Mouse (Mus musculus) CH12.LX (cell line): ENCODE measurements at regions not wholly inside any gene's neighbourhood (a gene's known extent, or its start where the extent isn't known, plus 50 kb on each side); places are given as distances from the start of the nearest gene placed in this dataset.

Experiments used
- DNase-seq: peaks from one replicate; pipeline ENCODE4 v3.0.0-alpha.2; 2013; ENCODE audit errors: extremely low read depth
- H3K27ac ChIP-seq: 2 replicates; pipeline ENCODE4 v1.5.1; 2012; ENCODE audit warnings: low read depth, mild to moderate bottlenecking, control low read depth, moderate library complexity; ENCODE audit not compliant: insufficient read depth
- H3K27me3 ChIP-seq: replicated peaks from 2 replicates; pipeline ENCODE3; 2012; ENCODE audit warnings: inconsistent platforms
- H3K36me3 ChIP-seq, 2 experiments: replicated peaks in 1 of 2; 2 replicates each; pipeline versions ENCODE3 to v1.6.1; 2012; ENCODE audit warnings: inconsistent platforms in 1 of 2, low read length in 1 of 2, mild to moderate bottlenecking in 1 of 2, mixed read lengths in 1 of 2, moderate library complexity in 1 of 2; ENCODE audit not compliant: control insufficient read depth in 1 of 2, insufficient read depth in 1 of 2
- H3K4me1 ChIP-seq, 2 experiments: 2 replicates each; pipeline ENCODE4 v1.6.1; 2012; ENCODE audit warnings: inconsistent platforms in 1 of 2, moderate library complexity in 1 of 2; ENCODE audit not compliant: insufficient read depth in 2 of 2, control insufficient read depth in 1 of 2
- H3K4me2 ChIP-seq: 2 replicates; pipeline ENCODE4 v1.6.1; 2012; ENCODE audit warnings: low read depth, mild to moderate bottlenecking, control low read depth; ENCODE audit not compliant: poor library complexity, insufficient read depth, severe bottlenecking
- H3K4me3 ChIP-seq, 3 experiments: fragments of 150-350 bp in 1 of 3; sonication (generic) in 1 of 3; replicated peaks in 1 of 3; 2 replicates each; pipeline versions ENCODE3 to v1.5.1; 2011 to 2012; ENCODE audit warnings: low read depth in 2 of 3, low read length in 2 of 3, mild to moderate bottlenecking in 2 of 3, moderate library complexity in 2 of 3, control low read depth in 1 of 3, improper control_type of control experiment in 1 of 3, inconsistent platforms in 1 of 3, mixed read lengths in 1 of 3; ENCODE audit not compliant: poor library complexity in 1 of 3
- H3K79me2 ChIP-seq: replicated peaks from 2 replicates; pipeline ENCODE4 v1.6.1; 2012; ENCODE audit warnings: mild to moderate bottlenecking, moderate library complexity; ENCODE audit not compliant: control insufficient read depth, poor library complexity, insufficient read depth, severe bottlenecking; ENCODE audit errors: extremely low read depth
- H3K9ac ChIP-seq: 2 replicates; pipeline ENCODE4 v1.6.1; 2012; ENCODE audit warnings: low read depth, mild to moderate bottlenecking, control low read depth, moderate library complexity; ENCODE audit not compliant: insufficient read depth
- H3K9me3 ChIP-seq: replicated peaks from 2 replicates; pipeline ENCODE3; 2012; ENCODE audit warnings: low read length, inconsistent platforms, mixed read lengths
- CHD2 ChIP-seq: IDR thresholded peaks from 2 replicates; pipeline ENCODE4 v1.6.1; 2011; ENCODE audit warnings: low read length, improper control_type of control experiment
- CTCF ChIP-seq, 2 experiments: IDR thresholded peaks in 1 of 2; conservative IDR thresholded peaks in 1 of 2; 2 replicates each; pipeline ENCODE4 v1.5.1; 2011 to 2012; ENCODE audit warnings: low read depth in 2 of 2, low read length in 2 of 2, improper control_type of control experiment in 1 of 2, inconsistent platforms in 1 of 2, mild to moderate bottlenecking in 1 of 2, moderate library complexity in 1 of 2
- ELF1 ChIP-seq: IDR thresholded peaks from 2 replicates; pipeline ENCODE4 v1.6.1; 2014; ENCODE audit warnings: low read depth, mild to moderate bottlenecking, inconsistent platforms, low read length, improper control_type of control experiment
- GABPA ChIP-seq: IDR thresholded peaks from 2 replicates; pipeline ENCODE4 v1.6.1; 2012; ENCODE audit warnings: low read depth, low read length, improper control_type of control experiment, inconsistent platforms; ENCODE audit not compliant: insufficient replicate concordance
- HCFC1 ChIP-seq: IDR thresholded peaks from 2 replicates; pipeline ENCODE4 v1.6.1; 2012; ENCODE audit warnings: low read depth, mild to moderate bottlenecking, inconsistent platforms, low read length, improper control_type of control experiment
- IRF4 ChIP-seq: IDR thresholded peaks from 2 replicates; pipeline ENCODE4 v1.6.1; 2014; ENCODE audit warnings: low read depth, mild to moderate bottlenecking, inconsistent platforms, low read length, improper control_type of control experiment
- JUN ChIP-seq: IDR thresholded peaks from 2 replicates; pipeline ENCODE4 v1.6.1; 2011; ENCODE audit warnings: low read depth, mild to moderate bottlenecking, low read length, improper control_type of control experiment, moderate library complexity; ENCODE audit not compliant: insufficient read depth
- JUND ChIP-seq: conservative IDR thresholded peaks from 2 replicates; pipeline ENCODE4 v1.6.1; 2011; ENCODE audit warnings: low read depth, low read length, improper control_type of control experiment
- MAFK ChIP-seq: IDR thresholded peaks from 2 replicates; pipeline ENCODE4 v1.6.1; 2011; ENCODE audit warnings: low read length, improper control_type of control experiment; ENCODE audit not compliant: insufficient replicate concordance
- MAX ChIP-seq: IDR thresholded peaks from 2 replicates; pipeline ENCODE4 v1.6.1; 2011; ENCODE audit warnings: low read length, improper control_type of control experiment
- MAZ ChIP-seq: IDR thresholded peaks from 2 replicates; pipeline ENCODE4 v1.6.1; 2012; ENCODE audit warnings: low read depth, mild to moderate bottlenecking, inconsistent platforms, low read length, improper control_type of control experiment, moderate library complexity
- MEF2A ChIP-seq: IDR thresholded peaks from 2 replicates; pipeline ENCODE4 v1.6.1; 2014; ENCODE audit warnings: low read depth, mild to moderate bottlenecking, inconsistent platforms, low read length, improper control_type of control experiment, borderline replicate concordance
- MXI1 ChIP-seq: IDR thresholded peaks from 2 replicates; pipeline ENCODE4 v1.6.1; 2011; ENCODE audit warnings: mild to moderate bottlenecking, low read depth, low read length, improper control_type of control experiment
- MYC ChIP-seq: IDR thresholded peaks from 2 replicates; pipeline ENCODE4 v1.6.1; 2011; ENCODE audit warnings: low read depth, mild to moderate bottlenecking, improper control_type of control experiment, low read length
- NELFE ChIP-seq: IDR thresholded peaks from 2 replicates; pipeline ENCODE4 v1.6.1; 2011; ENCODE audit warnings: low read depth, low read length, improper control_type of control experiment
- NRF1 ChIP-seq: IDR thresholded peaks from 2 replicates; pipeline ENCODE4 v1.6.1; 2014; ENCODE audit warnings: low read depth, mild to moderate bottlenecking, inconsistent platforms, low read length, improper control_type of control experiment, moderate library complexity
- RAD21 ChIP-seq: IDR thresholded peaks from 2 replicates; pipeline ENCODE4 v1.6.1; 2011; ENCODE audit warnings: low read depth, mild to moderate bottlenecking, low read length, improper control_type of control experiment, moderate library complexity
- RCOR1 ChIP-seq: conservative IDR thresholded peaks from 2 replicates; pipeline ENCODE4 v1.6.1; 2012; ENCODE audit warnings: low read depth, mild to moderate bottlenecking, inconsistent platforms, low read length, improper control_type of control experiment
- SIN3A ChIP-seq: IDR thresholded peaks from 2 replicates; pipeline ENCODE4 v1.6.1; 2012; ENCODE audit warnings: low read length, improper control_type of control experiment, inconsistent platforms
- TBP ChIP-seq: conservative IDR thresholded peaks from 2 replicates; pipeline ENCODE4 v1.6.1; 2011; ENCODE audit warnings: low read depth, low read length, improper control_type of control experiment
- USF1 ChIP-seq: IDR thresholded peaks from 2 replicates; pipeline ENCODE4 v1.6.1; 2014; ENCODE audit warnings: low read depth, mild to moderate bottlenecking, inconsistent platforms, low read length, improper control_type of control experiment
- ZC3H11A ChIP-seq: IDR thresholded peaks from 2 replicates; pipeline ENCODE4 v1.6.1; 2012; ENCODE audit warnings: low read depth, mild to moderate bottlenecking, inconsistent platforms, low read length, improper control_type of control experiment
- ZKSCAN1 ChIP-seq: IDR thresholded peaks from 2 replicates; pipeline ENCODE4 v1.6.1; 2012; ENCODE audit warnings: low read depth, inconsistent platforms, low read length, improper control_type of control experiment, borderline replicate concordance
- dilution Hi-C: fragments of 300-500 bp; cut with MboI; formaldehyde crosslinking; loops from 2 replicates; pipeline ENCODE4 v1.14.3; 2020; ENCODE audit warnings: low sequenced_read_pairs; ENCODE audit not compliant: extremely low pct_unique_long_range_greater_than_20kb, extremely low pct_ligation_motif_present
- in situ Hi-C: fragments of 300-500 bp; cut with MboI; formaldehyde crosslinking; loops from 3 replicates; pipeline ENCODE4 v1.14.3; 2019; ENCODE audit warnings: low sequenced_read_pairs, low pct_ligation_motif_present, low pct_unique_long_range_greater_than_20kb, mixed read lengths

DNA sequence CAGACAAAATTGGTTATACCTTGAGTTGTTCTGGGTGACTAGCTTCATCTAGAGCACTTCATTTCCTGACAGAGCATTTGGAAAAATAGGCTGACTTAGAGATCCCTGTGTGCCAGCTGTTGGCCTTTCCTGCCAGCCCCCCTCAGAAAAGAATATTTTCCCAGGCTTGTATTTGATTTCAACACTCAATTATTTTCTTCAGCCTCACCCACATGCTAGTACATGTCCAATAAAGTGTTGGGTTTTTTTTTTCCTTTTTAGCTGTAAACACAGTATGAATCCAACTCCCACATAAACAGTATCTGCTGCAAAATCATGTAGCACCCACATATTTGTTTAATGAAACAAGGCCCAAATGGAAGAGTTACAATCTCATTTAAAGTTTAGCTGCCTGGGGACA is 256.8 kb upstream of the Acvr2a start:
- no peaks in the 10 kb centered on the region for H3K27me3 ChIP-seq
- no peak for TF ChIP-seq NRF1
- no peak for TF ChIP-seq GABPA
- TF ChIP-seq MEF2A = no peak
- no peak for TF ChIP-seq NELFE
- no peak for TF ChIP-seq IRF4
- TF ChIP-seq MAZ = no peak
- TF ChIP-seq RCOR1 = no peak
- no peak for TF ChIP-seq JUN
- TF ChIP-seq RAD21 = no peak
- no peak for TF ChIP-seq TBP
- no peak for TF ChIP-seq CHD2
- TF ChIP-seq, all 38 proteins: peak for 0
- Histone ChIP-seq H3K9ac (no peak overlapping the region), H3K27ac (no peak overlapping the region), H3K79me2 (no peaks in the 10 kb centered on the region), H3K36me3 (no peaks in the 10 kb centered on the region), H3K9me3 (no peaks in the 10 kb centered on the region), H3K4me2 (no peak overlapping the region), H3K4me3 (no peak overlapping the region), H3K4me1 (no peaks in the 10 kb centered on the region)
- in situ Hi-C loops = no loop called here
- dilution Hi-C loops = no loop called here
- DNase-seq = no peak

DNA sequence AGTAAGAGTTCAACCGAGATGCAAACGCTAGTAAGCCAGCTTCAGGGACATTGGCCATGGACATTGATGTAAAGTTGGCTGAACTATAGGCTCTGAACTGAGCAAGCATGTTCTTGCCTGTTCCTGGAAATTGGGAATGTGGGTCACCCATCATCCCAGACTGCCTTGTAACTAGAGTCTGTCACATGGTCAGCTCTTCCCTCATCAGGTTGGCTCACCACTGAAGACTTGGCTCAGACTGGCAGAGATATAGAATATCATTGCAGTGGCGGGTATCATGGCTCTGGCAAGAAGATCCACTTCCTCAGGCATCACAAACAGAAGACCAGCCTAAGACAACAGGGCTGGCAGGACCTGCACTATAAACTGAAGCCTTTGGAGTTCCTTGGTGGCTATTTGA is 255.3 kb upstream of the Acvr2a start:
- Histone ChIP-seq H3K36me3 (no peaks in the 10 kb centered on the region), H3K4me2 (no peak overlapping the region), H3K4me3 (no peak overlapping the region), H3K79me2 (no peaks in the 10 kb centered on the region), H3K9ac (no peak overlapping the region), H3K4me1 (no peaks in the 10 kb centered on the region), H3K9me3 (no peaks in the 10 kb centered on the region), H3K27ac (no peak overlapping the region), H3K27me3 (no peaks in the 10 kb centered on the region)
- TF ChIP-seq ZKSCAN1 (no peak), JUND (no peak), SIN3A (no peak), GABPA (no peak), RCOR1 (no peak), JUN (no peak), CHD2 (no peak), MAFK (no peak), MXI1 (no peak), CTCF (conservative IDR thresholded peaks at IDR 0.05 in 1 of 2, IDR thresholded peaks at IDR 0.05 in 1 of 2; ENCODE audit: low read depth in 2 of 2, low read length in 2 of 2) (no peak), USF1 (no peak), IRF4 (no peak), ZC3H11A (no peak), TBP (no peak), MAX (no peak), HCFC1 (no peak), ELF1 (no peak), MYC (no peak)
- in situ Hi-C loops (no loop called here), dilution Hi-C loops (no loop called here)
- no peak for DNase-seq
